Mouse (Mus musculus) left cerebral cortex, postnatal 10 days (tissue): Measurements from ENCODE around the gene Tnxb. TPM values are rescaled to one million over a fixed set of nuclear protein-coding genes. Genes with fewer than 3 reads are reported as not detected.
A peak's percentile ranks its signal among the peaks of the same experiment; 100 is the strongest.

Experiments
- DNase-seq, 2 experiments: peaks; one replicate each; pipeline ENCODE4 v3.0.0; 2021 to 2022; ENCODE audit warnings: low spot score in 2 of 2, mixed read lengths in 1 of 2; ENCODE audit errors: extremely low spot score in 1 of 2
- intact Hi-C: fragments of 180-260 bp; cut with DNase I; formaldehyde crosslinking; loops from one replicate; pipeline ENCODE4 v1.15.1; 2025
- total RNA-seq, 2 experiments: library from RNA; stranded (reverse); gene quantifications; 2 replicates each; pipeline ENCODE4 v1.2.3; 2021

Tnxb gene
- total RNA-seq, 2 experiments from 2014 or later = 1.7 to 1.8 TPM

DNA sequence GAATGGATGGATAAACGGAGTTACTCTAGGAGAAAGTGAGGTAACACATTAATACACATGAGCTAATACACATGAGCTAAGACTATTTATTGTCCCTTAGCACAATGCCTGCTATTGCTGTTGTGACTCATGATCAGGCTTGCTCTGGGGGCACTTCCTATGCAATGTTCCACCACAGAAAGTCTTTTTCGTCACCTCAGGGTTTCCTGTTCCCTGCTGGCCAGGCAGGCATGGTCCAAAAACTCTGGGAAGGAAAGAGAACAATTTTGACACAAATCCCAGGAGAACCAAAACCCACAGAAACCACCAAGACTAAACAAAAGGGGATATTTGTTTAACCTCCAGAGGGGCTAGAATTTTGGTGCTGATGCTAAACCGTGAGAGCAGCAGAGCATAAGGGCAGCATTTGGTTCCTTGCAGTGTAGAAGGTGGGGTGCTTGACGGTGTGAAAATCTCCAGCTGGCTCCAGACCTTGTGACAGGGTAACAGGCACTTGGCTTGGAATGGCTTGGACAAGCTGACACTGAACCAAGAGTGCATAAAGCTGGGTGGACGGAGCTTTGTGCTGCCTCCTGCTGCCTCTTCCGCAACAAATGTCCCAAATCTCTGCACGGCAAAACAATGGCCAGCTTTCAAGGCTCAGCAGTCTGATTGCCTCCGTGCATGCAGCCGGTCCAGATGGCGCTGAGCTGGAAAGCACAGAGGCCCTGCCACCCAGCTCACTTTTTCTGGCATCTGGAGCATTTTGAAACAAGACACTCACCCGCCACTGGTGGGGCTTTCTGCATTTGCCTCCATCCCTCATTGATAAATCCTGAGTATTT lies 29.3 kb upstream of the Tnxb start:
- intact Hi-C loops = no loop called here

GRCm38 (mm10) chr17:34641945-34642344 lies 28.4 kb upstream of the Tnxb start:
- intact Hi-C loops = no loop called here
- no peak for DNase-seq

More for the DNA sequence above, 29.3 kb upstream of the Tnxb start:
- DNase-seq = peak in 1 of 2 experiments; percentile 42

DNA sequence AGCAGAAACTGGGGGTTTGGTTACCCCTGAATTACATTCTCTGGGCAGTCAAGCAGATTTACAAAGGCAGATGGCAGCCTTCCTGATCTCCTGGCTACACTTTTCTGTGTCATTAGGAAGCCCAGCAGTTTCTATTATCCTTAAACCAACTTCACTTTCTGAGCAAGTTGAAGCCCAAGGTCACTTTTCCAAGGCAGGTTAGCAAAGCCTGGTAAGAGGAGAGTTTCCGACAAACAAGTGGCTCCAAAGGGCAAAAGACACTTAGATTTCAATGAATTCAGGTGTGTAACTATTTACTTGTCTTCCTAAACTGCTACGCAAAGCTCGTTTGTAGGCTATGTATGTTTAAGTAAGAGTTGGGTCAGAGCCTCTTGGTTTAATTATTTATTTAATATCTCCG lies 27.0 kb upstream of the Tnxb start:
- no peak for DNase-seq
- intact Hi-C loops = no loop called here

DNA sequence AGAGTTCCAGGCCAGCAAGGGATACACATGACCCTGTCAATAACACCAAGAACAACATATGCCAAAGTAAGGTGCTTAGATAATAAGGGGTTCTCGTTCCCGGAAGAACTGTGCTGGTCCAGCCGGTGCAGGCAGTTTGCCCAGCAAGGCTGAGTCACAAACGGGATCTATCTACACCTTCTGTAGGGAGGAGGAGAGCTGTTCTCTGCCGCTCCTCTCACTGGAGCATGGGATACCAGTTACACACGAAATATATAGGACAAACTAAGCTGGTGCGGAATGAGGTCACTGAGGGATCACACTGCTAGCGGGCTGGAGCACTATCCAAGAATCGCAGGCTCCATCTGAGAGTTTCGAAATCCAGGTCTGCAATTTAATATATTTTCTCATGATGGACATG lies 26.4 kb upstream of the Tnxb start:
- DNase-seq = no peak
- intact Hi-C loops = no loop called here

DNA sequence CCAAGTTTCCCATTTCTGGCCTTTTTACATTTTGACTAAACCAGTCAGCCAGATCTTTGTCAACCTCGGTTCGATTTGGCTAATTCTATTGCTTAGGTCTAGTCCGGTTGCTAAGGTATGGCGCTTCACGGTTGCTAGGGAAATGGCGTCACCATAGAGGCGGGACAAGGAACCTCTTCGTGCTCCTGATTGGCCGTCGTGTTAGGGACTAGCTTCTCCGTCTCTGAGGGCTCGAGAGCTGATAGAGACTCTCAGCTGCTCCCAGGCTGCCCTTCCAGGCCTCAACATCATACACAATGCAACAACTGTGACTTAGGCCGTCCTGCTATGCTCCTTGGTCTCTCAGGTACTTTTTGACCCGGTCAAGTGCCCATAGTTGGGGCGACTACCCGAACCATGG lies 25.7 kb upstream of the Tnxb start, which contains the start of gene Fkbpl:
Gene Fkbpl, plus strand, starts transcription at position 157 of the 400 bp plus-strand sequence.
- intact Hi-C loops = no loop called here
- DNase-seq = peak; percentile 94 to 98

DNA sequence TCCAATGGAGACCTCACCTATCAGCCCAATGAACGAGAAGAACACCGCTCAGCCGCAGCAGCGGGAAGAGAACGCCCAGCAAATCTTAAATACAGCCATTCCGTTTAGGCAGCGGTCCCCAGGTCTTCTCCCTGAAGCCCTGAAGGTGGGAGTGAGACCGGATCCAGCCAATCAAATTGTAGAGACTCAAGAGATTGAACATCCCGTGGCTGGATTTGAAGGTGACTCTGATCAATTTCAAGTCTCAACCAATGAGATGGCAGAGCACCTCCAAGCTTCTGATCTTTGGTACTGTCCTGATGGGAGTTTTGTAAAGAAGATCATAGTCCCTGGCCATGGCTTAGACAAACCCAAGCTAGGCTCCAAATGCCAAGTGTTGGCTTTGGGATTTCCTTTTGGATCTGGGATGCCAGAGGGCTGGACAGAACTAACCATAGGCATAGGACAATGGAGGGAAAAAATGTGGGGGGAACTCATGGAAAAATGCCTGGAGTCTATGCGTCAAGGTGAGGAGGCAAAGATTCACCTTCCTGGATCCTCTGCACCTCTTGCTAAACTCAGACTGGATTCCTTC lies 25.0 kb upstream of the Tnxb start:
- no peak for DNase-seq
- intact Hi-C loops = no loop called here

DNA sequence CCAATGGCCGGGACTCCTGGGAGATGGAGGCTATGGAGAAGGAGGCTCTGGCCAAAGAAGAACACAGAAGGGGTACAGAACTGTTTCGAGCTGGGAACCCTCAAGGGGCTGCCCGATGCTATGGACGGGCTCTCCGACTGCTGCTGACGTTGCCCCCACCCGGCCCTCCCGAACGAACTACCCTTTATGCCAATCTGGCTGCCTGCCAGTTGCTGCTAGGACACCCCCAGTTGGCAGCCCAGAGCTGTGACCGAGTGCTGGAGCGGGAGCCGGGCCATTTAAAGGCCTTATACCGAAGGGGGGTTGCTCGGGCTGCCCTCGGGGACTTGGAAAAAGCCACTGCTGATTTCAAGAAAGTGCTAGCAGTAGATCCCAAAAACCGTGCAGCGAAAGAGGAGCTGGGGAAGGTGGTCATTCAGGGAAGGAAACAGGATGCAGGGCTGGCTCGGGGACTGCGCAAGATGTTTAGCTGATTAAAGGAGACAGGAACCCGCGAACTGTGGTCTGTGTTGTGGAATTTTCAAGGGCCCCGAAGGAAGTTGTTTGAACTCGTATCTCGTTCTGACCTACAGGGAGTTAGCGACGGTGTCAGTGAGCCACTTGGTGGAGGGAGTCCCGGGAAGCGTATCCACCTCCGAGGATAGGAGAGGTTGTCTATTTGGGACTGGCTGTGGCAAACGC lies 24.4 kb upstream of the Tnxb start:
- intact Hi-C loops = no loop called here
- no peak for DNase-seq

GRCm38 (mm10) chr17:34646906-34647787 lies 23.2 kb upstream of the Tnxb start, which contains the start of gene Atf6b:
Gene Atf6b (plus strand): TSS chr17:34647146.
- intact Hi-C loops = no loop called here
- peak; percentile 97 to 99 for DNase-seq

DNA sequence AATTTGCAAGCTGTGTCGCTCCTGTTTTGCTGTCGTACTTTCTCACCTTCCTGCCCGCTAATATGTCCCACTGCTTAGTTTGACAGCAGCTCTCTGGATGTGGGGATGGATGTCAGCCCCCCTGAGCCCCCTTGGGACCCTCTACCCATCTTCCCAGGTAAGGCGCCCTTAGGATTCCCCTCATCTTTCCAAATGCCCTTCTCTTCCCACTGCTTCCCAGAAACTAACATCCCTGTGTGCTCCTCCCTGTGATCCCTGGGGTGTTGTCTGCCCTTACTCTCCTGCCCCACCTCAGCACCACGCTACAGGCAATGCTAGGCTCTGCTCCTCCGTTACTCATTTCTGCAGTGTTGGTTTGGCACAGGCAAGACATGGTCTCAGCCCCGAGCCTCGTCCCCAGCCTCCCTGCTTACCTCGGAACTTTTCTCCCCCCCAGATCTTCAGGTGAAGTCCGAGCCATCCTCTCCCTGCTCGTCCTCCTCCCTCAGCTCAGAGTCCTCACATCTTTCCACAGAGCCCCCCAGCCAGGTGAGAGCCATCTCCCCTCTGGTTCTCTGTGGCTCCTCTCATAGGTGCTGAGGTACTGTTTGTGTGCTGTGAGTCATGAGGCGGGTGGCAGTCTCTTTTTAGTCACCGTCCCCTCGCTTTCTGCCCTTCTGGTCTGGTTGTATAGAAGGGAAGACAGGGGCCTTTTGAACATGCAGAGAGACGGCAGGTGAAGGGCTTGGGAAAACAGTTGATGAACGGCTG lies 22.0 kb upstream of the Tnxb start:
- intact Hi-C loops = no loop called here
- no peak for DNase-seq

DNA sequence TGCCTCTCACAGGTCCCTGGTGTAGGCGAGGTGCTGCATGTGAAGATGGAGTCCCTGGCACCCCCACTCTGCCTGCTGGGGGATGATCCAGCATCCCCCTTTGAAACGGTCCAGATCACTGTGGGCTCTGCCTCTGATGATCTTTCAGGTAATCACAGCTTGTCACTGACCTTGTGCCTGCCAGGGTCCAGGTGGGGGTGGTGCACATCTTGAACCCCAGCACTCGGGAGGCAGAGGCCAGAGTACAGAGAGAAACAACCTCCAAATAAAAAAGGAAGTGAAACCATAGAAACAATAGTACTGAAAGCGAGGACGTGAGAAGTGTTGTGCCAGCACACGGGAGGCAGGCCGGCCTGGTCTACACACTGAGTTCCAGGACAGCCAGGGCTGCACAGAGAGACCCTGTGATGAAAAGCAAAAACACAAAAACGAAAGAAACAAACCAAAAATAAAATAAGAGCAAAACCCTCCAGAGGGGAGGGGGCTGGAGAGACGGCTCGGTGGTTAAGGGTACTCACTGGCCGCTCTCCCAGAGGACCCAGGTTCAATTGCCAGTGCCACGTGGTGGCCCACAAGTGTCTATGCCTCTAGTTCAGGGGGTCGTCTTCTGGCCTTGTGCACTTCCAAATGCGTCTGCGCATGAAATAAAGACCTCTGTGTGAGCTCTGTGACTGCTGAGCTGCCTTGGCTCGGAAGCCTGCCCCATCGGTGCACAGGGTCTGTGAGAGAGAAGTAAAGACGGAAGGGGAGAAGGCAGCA lies 21.1 kb upstream of the Tnxb start:
- DNase-seq = peak in 1 of 2 experiments; percentile 37
- intact Hi-C loops = no loop called here

DNA sequence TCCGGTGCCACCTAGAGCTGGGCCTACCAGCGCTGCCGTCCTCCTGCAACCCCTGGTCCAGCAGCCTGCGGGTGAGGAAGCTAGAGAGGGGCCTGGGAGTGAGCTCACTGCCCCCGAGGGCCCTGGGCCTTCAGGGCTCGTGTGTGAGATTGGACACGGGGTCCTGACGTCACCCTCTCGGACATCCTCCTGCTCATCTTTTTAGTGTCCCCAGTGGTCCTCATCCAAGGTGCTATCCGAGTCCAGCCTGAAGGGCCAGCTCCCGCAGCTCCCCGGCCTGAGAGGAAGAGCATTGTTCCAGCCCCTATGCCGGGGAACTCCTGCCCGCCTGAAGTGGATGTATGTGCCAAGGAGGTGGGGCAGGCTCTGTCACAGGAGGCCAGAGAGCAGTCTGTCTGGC lies 19.6 kb upstream of the Tnxb start:
- intact Hi-C loops = loop anchor here (5.0 kb wide), 2 partner anchors 62 to 187 kb away; partner anchors contain the start of genes Dxo and Stk19
- DNase-seq = peak in 1 of 2 experiments; percentile 26

GRCm38 (mm10) chr17:34651507-34652221 lies 18.7 kb upstream of the Tnxb start:
- peak in 1 of 2 experiments; percentile 74 for DNase-seq
- intact Hi-C loops = loop anchor here (5.0 kb wide), 2 partner anchors 61 to 186 kb away; partner anchors contain the start of genes Dxo and Stk19

- peak in 1 of 2 experiments; percentile 37 for DNase-seq
- intact Hi-C loops = loop anchor here (5.0 kb wide), 2 partner anchors 60 to 185 kb away; partner anchors contain the start of genes Dxo and Stk19
Observed at GRCm38 (mm10) chr17:34652546-34652945, 17.8 kb upstream of the Tnxb start.

DNA sequence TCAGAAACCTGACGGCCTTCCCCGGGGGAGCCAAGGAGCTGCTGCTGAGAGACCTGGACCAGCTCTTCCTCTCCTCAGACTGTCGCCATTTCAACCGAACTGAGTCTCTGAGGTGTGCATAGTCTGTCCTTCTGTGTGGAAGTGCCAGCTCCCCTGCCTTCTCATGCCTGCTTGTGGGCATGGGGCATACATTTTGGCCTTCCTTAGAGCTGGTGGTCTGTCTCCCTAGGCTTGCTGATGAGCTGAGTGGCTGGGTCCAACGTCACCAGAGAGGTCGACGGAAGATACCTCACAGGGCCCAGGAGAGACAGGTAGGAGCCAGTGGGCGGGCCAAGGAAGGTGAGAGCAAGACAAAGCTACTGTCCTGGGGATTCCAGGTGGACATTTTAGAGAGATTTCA lies 17.4 kb upstream of the Tnxb start:
- intact Hi-C loops = loop anchor here (5.0 kb wide), 2 partner anchors 59 to 184 kb away; partner anchors contain the start of genes Dxo and Stk19
- DNase-seq = peak in 1 of 2 experiments; percentile 24

- peak in 1 of 2 experiments; percentile 70 for DNase-seq
- intact Hi-C loops = loop anchor here (5.0 kb wide), 2 partner anchors 58 to 183 kb away; partner anchors contain the start of genes Dxo and Stk19
Observed at GRCm38 (mm10) chr17:34653746-34654285, 16.5 kb upstream of the Tnxb start.

DNA sequence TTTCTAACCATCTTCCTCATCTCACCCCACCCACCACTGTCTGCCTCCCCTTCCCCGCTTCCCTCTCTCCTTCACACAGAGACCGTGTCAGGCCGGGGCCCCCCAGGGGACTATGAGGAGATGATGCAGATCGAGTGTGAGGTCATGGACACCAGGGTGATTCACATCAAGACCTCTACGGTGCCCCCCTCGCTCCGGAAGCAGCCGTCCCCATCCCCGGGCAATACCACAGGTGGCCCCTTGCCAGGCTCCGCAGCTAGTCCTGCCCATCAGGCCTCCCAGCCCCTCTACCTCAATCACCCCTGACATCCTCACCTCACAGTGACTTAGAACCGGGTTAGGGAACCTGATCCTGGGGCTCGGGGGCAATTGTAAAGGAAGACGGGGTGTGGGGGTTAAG lies 15.9 kb upstream of the Tnxb start:
- intact Hi-C loops = loop anchor here (5.0 kb wide), 2 partner anchors 58 to 183 kb away; partner anchors contain the start of genes Dxo and Stk19
- peak in 1 of 2 experiments; percentile 70 for DNase-seq
